Mouse (Mus musculus) ES-E14 (cell line): ENCODE data around the gene Eif4g3. TPM values are rescaled to one million over a fixed set of nuclear protein-coding genes. Genes with fewer than 3 reads are reported as not detected.

Source experiments
- DNase-seq: peaks from one replicate; pipeline ENCODE4 v3.0.0-alpha.2; 2013; ENCODE audit warnings: low read depth, low spot score
- H3K27ac ChIP-seq: 2 replicates; pipeline ENCODE4 v1.5.1; 2012; ENCODE audit warnings: low read depth, mild to moderate bottlenecking, low read length, moderate library complexity, mixed read lengths; ENCODE audit not compliant: poor library complexity, insufficient read depth, severe bottlenecking
- H3K36me3 ChIP-seq: 2 replicates; pipeline ENCODE4 v1.6.1; 2012; ENCODE audit warnings: mild to moderate bottlenecking, low read length, moderate library complexity, mixed read lengths; ENCODE audit not compliant: control insufficient read depth, poor library complexity, insufficient read depth, severe bottlenecking
- H3K4me1 ChIP-seq, 2 experiments: fragments of 150-350 bp in 1 of 2; sonication (generic) in 1 of 2; 2 replicates each; pipeline ENCODE4 v1.6.1; 2012; ENCODE audit warnings: low read length in 2 of 2, mild to moderate bottlenecking in 1 of 2, mixed read lengths in 1 of 2; ENCODE audit not compliant: control insufficient read depth in 2 of 2, insufficient read depth in 2 of 2, poor library complexity in 1 of 2
- H3K4me3 ChIP-seq, 2 experiments: fragments of 150-350 bp in 1 of 2; sonication (generic) in 1 of 2; 2 replicates each; pipeline ENCODE4 v1.5.1; 2012; ENCODE audit warnings: low read length in 2 of 2, low read depth in 1 of 2, mild to moderate bottlenecking in 1 of 2, mixed read lengths in 1 of 2; ENCODE audit not compliant: insufficient read depth in 1 of 2, poor library complexity in 1 of 2, severe bottlenecking in 1 of 2
- H3K9ac ChIP-seq: 2 replicates; pipeline ENCODE4 v1.6.1; 2012; ENCODE audit warnings: low read depth, mild to moderate bottlenecking, low read length, mixed read lengths; ENCODE audit not compliant: poor library complexity, insufficient read depth, severe bottlenecking
- H3K9me3 ChIP-seq: fragments of 150-350 bp; sonication (generic); 2 replicates; pipeline ENCODE4 v1.6.1; 2012; ENCODE audit warnings: low read depth, mild to moderate bottlenecking, low read length; ENCODE audit not compliant: control insufficient read depth, insufficient read depth
- CHD2 ChIP-seq: IDR thresholded peaks from 2 replicates; pipeline ENCODE4 v1.6.1; 2014; ENCODE audit warnings: mild to moderate bottlenecking, low read depth, low read length, inconsistent platforms
- HCFC1 ChIP-seq: IDR thresholded peaks from 2 replicates; pipeline ENCODE4 v1.6.1; 2012; ENCODE audit warnings: low read length, inconsistent platforms, borderline replicate concordance; ENCODE audit not compliant: insufficient read depth
- MAFK ChIP-seq: IDR thresholded peaks from 2 replicates; pipeline ENCODE4 v1.6.1; 2014; ENCODE audit warnings: mild to moderate bottlenecking, low read depth, low read length, inconsistent platforms; ENCODE audit not compliant: insufficient read depth
- ZC3H11A ChIP-seq: IDR thresholded peaks from 2 replicates; pipeline ENCODE4 v1.6.1; 2012; ENCODE audit warnings: low read depth, mild to moderate bottlenecking, inconsistent platforms, low read length, borderline replicate concordance
- ZNF384 ChIP-seq: IDR thresholded peaks from 2 replicates; pipeline ENCODE4 v1.6.1; 2012; ENCODE audit warnings: low read depth, low read length, inconsistent platforms
- in situ Hi-C, 2 experiments: fragments of 600-800 bp; cut with MboI; formaldehyde crosslinking; loops; one replicate each; pipeline ENCODE4 v1.15.1; 2025; ENCODE audit warnings: low sequenced_read_pairs in 2 of 2, inconsistent platforms in 1 of 2; ENCODE audit not compliant: unreplicated experiment in 2 of 2
- total RNA-seq: library from RNA; depleted of rRNA; stranded (reverse); fragments of 300-350 nt; gene quantifications from 2 replicates; pipeline ENCODE4 v1.2.3, GENCODE M21; 2012

Eif4g3 gene
- total RNA-seq, 1 experiment, result 18.7 TPM

DNA sequence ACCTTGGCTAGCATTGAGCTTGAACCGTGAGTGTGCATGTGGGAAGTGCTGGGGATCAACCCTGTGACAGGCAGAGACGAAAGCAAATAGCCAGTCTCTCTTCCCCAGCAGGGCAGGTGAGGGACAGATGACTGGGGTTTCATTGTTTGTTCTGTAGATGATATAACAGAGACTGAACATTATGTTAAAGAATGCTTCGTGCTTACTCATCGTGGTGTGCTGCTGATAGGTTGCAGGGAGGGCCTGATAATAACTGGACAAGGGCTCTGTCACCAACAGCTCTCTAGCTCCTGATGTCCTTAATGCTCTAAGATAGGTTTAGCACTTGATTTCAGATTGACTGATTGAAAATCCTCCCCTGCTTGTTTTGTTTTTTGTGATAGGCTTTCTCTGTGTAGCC is 23.1 kb downstream of the Eif4g3 start:
- DNase-seq, result no peak
- no peak overlapping the region for H3K9ac ChIP-seq
- in situ Hi-C loops, result no loop called here
- peaks cover 0 to 4% of the 10 kb centered on the region in 2 experiments; a peak in 1 of 4 replicates for H3K4me1 ChIP-seq
- no peak overlapping the region for H3K4me3 ChIP-seq
- peaks cover 16% of the 10 kb centered on the region; the same call in 1 of the 2 replicates for H3K36me3 ChIP-seq
- no peaks in the 10 kb centered on the region for H3K9me3 ChIP-seq
- TF ChIP-seq HCFC1, result no peak
- no peak for TF ChIP-seq CHD2
- TF ChIP-seq ZC3H11A, result no peak
- no peak for TF ChIP-seq ZNF384
- TF ChIP-seq MAFK, result no peak
- H3K27ac ChIP-seq, result no peak overlapping the region

DNA sequence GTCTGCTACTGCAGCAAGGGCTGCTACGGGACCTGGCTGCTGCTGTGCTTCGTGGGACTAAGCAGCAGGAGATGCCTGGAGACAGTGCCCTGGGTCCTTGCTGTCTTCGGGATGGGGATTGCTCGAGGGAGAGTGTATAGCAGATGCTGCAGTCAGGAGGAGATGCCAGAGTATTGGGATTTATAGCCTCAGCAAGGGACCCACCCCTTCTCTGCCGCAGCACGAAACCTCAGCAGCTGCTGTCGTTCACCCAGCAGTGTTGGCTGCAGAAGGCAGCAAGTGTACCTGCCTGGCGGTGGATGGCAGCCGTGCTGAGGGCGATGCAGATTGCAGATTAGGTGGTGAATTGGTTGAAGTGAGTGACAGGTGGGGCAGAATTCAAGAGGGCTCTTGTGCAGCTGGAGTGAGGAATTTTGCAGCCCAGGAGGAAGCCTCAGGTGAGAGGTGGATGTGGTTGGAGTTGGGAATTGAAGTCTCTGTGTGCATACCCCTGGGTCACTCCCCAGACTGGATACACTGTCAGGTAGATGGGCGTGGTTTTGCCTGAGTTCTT is 24.3 kb downstream of the Eif4g3 start:
- Histone ChIP-seq H3K27ac (no peak overlapping the region), H3K4me3 (no peak overlapping the region), H3K36me3 (peaks cover 16% of the 10 kb centered on the region; the same call in 1 of the 2 replicates), H3K9me3 (no peaks in the 10 kb centered on the region), H3K4me1 (peaks cover 0 to 4% of the 10 kb centered on the region in 2 experiments; a peak in 1 of 4 replicates), H3K9ac (no peak overlapping the region)
- no peak for DNase-seq
- in situ Hi-C loops, result no loop called here
- TF ChIP-seq CHD2 (no peak), MAFK (no peak), ZC3H11A (no peak), HCFC1 (no peak), ZNF384 (no peak)

DNA sequence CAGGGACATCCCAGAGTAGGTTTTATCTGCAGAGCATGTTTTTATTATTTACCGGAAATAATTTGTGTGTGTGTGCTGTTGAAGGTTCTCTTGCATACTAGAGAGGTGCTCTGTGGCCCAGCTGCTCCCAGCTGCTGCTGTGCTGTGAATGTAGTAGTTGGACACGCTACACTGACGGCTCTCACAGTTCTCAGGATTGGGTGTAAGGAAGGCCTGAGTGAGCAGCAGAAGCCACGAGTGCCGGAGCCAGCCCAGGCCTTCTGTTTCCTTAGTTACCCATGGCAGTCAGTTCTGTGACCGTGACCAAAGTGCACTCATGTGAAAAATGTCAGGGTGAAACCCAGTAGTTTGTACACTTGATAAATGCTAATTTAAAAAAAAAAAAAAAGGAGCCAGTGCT is 25.2 kb downstream of the Eif4g3 start:
- Histone ChIP-seq H3K9me3 (no peaks in the 10 kb centered on the region), H3K27ac (no peak overlapping the region), H3K4me3 (no peak overlapping the region), H3K36me3 (peaks cover 13% of the 10 kb centered on the region; the same call in 1 of the 2 replicates), H3K4me1 (peaks cover 0 to 4% of the 10 kb centered on the region in 2 experiments; a peak in 1 of 4 replicates), H3K9ac (no peak overlapping the region)
- in situ Hi-C loops, result no loop called here
- no peak for TF ChIP-seq ZNF384
- TF ChIP-seq CHD2, result no peak
- TF ChIP-seq ZC3H11A, result no peak
- no peak for TF ChIP-seq MAFK
- TF ChIP-seq HCFC1, result no peak
- DNase-seq, result no peak

DNA sequence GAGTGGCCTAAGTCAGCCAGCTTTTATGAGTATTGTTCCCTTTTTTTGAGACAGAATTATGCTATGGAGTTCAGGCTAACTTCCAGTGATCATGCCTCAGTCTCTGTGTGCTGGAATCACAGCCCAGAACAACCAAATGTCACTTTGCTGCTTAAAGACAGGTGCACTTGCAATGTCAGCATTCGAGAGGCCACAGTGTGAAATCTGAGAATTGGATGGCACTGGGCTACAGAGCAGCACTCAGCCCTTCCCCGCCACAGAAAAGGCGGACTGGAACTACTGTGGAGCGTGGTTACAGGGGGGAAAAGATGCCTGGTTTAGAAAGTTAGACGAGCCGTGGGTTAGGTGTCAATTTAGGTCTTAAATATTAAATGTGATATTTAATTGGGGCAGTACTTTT is 27.4 kb downstream of the Eif4g3 start:
- no peak for TF ChIP-seq CHD2
- TF ChIP-seq MAFK, result no peak
- no peak for TF ChIP-seq ZNF384
- TF ChIP-seq ZC3H11A, result no peak
- in situ Hi-C loops, result no loop called here
- peaks cover 0 to 2% of the 10 kb centered on the region in 2 experiments; a peak in 1 of 4 replicates for H3K4me1 ChIP-seq
- H3K4me3 ChIP-seq, result no peak overlapping the region
- H3K27ac ChIP-seq, result no peak overlapping the region
- no peaks in the 10 kb centered on the region for H3K9me3 ChIP-seq
- peaks cover under 1% of the 10 kb centered on the region; the same call in 1 of the 2 replicates for H3K36me3 ChIP-seq
- no peak for DNase-seq
- no peak overlapping the region for H3K9ac ChIP-seq

GRCm38 (mm10) chr4:138021651-138022050 is 28.8 kb downstream of the Eif4g3 start:
- Histone ChIP-seq H3K4me1 (peaks cover 0 to 2% of the 10 kb centered on the region in 2 experiments; a peak in 1 of 4 replicates), H3K4me3 (no peak overlapping the region), H3K27ac (no peak overlapping the region), H3K9ac (no peak overlapping the region), H3K9me3 (no peaks in the 10 kb centered on the region), H3K36me3 (no peaks in the 10 kb centered on the region; the same call in 1 of the 2 replicates)
- no peak for DNase-seq
- TF ChIP-seq ZC3H11A (no peak), MAFK (no peak), CHD2 (no peak), HCFC1 (no peak), ZNF384 (no peak)
- in situ Hi-C loops, result no loop called here
